Mouse (Mus musculus) Patski (cell line): ENCODE results near the gene Dcaf15. TPM values are rescaled to one million over a fixed set of nuclear protein-coding genes. Genes with fewer than 3 reads are reported as not detected.

Experiments used
- ATAC-seq: fragments of 100-300 bp; one replicate; pipeline ENCODE4 v1.8.0; 2021
- CTCF ChIA-PET: fragments of 350-600 bp; sonication (Branson Sonifier 250); formaldehyde crosslinking; loops from one replicate; lab custom pipeline; 2022; ENCODE audit warnings: inconsistent platforms; lab: Charles Lee
- POLR2A ChIA-PET: fragments of 350-600 bp; sonication (Branson Sonifier 250); formaldehyde crosslinking; loops from one replicate; lab custom pipeline; 2022; ENCODE audit warnings: antibody characterized with exemption, inconsistent platforms; lab: Charles Lee
- DNase-seq: peaks from one replicate; pipeline ENCODE4 v3.0.0-alpha.2; 2011; ENCODE audit warnings: low read depth, low spot score
- H3K27me3 ChIP-seq: fragments of 371-371 bp; one replicate; pipeline ENCODE4 v1.5.1; 2021
- CTCF ChIP-seq: fragments of 100-300 bp; IDR thresholded peaks from one replicate; pipeline ENCODE4 v1.5.1; 2021
- in situ Hi-C: fragments of 300-500 bp; cut with MboI; formaldehyde crosslinking; loops from 3 replicates; pipeline ENCODE4 v1.11.1; 2018; ENCODE audit warnings: low pct_unique_long_range_greater_than_20kb, mixed read lengths
- polyA plus RNA-seq: library from polyadenylated mRNA; unstranded; gene quantifications from one replicate; pipeline ENCODE4 v1.2.3, GENCODE M21; 2021

The Dcaf15 gene
- polyA plus RNA-seq, 1 experiment from 2014 or later = 30.1 TPM

- ATAC-seq (no peak), DNase-seq (no peak)
- no peak for TF ChIP-seq CTCF
- CTCF ChIA-PET = interaction anchor here (1.3 kb wide), 1 partner anchor 92 kb away, joined by 4 read pairs; no protein-coding TSS in a partner anchor
- POLR2A ChIA-PET = interaction anchor here (0.6 to 1.2 kb wide), 4 partner anchors 8 to 43 kb away, joined by 3 to 6 read pairs (median 4); no protein-coding TSS in a partner anchor
- in situ Hi-C loops = no loop called here
- H3K27me3 ChIP-seq = no peaks in the 10 kb centered on the region
Measured at GRCm38 (mm10) chr8:84130806-84131205, 26.2 kb upstream of the Dcaf15 start.

- in situ Hi-C loops = no loop called here
Measured at GRCm38 (mm10) chr8:84128277-84128676, 23.7 kb upstream of the Dcaf15 start.

DNA sequence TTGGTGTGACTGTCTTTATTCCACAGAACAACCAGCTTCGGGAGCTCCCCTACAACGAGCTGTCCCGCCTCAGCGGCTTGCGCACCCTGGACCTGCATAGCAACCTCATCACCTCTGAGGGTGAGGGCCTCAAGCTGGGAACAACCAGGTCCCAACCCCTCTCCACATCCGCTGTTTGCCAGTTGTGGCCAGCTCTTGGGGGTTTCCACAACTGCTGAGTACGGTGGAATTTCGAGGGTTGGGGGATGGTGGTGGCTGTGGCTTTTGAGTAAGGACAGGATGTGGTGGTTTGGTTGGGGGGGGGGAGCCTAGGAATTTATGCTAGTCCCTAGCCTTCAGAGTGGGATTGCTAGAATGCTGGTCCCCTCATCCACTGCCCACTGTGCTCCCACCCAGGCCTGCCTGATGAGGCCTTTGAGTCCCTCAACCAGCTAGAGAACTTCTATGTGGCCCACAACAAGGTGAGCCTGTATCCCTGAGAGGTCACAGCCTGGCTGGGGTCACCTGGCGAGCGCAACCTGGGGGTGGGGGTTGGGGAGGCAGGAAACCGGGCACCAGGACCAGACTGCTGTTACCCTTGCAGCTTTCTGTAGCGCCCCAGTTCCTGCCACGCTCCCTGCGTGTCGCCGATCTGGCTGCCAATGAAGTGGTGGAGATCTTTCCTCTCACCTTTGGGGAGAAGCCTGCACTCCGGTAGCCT is 22.8 kb upstream of the Dcaf15 start:
- ATAC-seq (no peak), DNase-seq (no peak)
- TF ChIP-seq CTCF = no peak
- no peaks in the 10 kb centered on the region for H3K27me3 ChIP-seq
- in situ Hi-C loops = no loop called here
- ChIA-PET POLR2A (interaction anchor here (1.4 kb wide), 1 partner anchor 13 kb away, joined by 3 read pairs; no protein-coding TSS in a partner anchor), CTCF (interaction anchor here (1.4 to 2.8 kb wide), 3 partner anchors 8 to 17 kb away, joined by 3 to 11 read pairs (median 5); no protein-coding TSS in a partner anchor)

More at GRCm38 (mm10) chr8:84128277-84128676, 23.7 kb upstream of the Dcaf15 start:
- DNase-seq = no peak
- ChIA-PET CTCF (interaction anchor here (1.0 kb wide), 1 partner anchor 46 kb away, joined by 3 read pairs; no protein-coding TSS in a partner anchor), POLR2A (interaction anchor here (0.6 kb wide), 1 partner anchor 56 kb away, joined by 3 read pairs; no protein-coding TSS in a partner anchor)
- TF ChIP-seq CTCF = no peak
- H3K27me3 ChIP-seq = no peaks in the 10 kb centered on the region
- no peak for ATAC-seq

GRCm38 (mm10) chr8:84126742-84127141 is 22.2 kb upstream of the Dcaf15 start:
- no peak for ATAC-seq
- TF ChIP-seq CTCF = no peak
- in situ Hi-C loops = no loop called here
- CTCF ChIA-PET = interaction anchor here (1.4 to 2.8 kb wide), 3 partner anchors 9 to 18 kb away, joined by 3 to 11 read pairs (median 5); no protein-coding TSS in a partner anchor
- DNase-seq = no peak
- POLR2A ChIA-PET = interaction anchor here (1.2 to 1.4 kb wide), 2 partner anchors 12 to 14 kb away, joined by 3 read pairs; no protein-coding TSS in a partner anchor
- no peaks in the 10 kb centered on the region for H3K27me3 ChIP-seq

GRCm38 (mm10) chr8:84125656-84126055 is 21.1 kb upstream of the Dcaf15 start, which contains the start of gene Podnl1:
Podnl1 (plus strand) TSS chr8:84125989.
- no peak for TF ChIP-seq CTCF
- DNase-seq (peak; percentile 68), ATAC-seq (peak; percentile 89)
- POLR2A ChIA-PET = interaction anchor here (0.5 to 1.4 kb wide), 5 partner anchors 10 to 121 kb away, joined by 3 read pairs; no protein-coding TSS in a partner anchor
- CTCF ChIA-PET = interaction anchor here (2.8 kb wide), 1 partner anchor 10 kb away, joined by 11 read pairs; no protein-coding TSS in a partner anchor
- no peaks in the 10 kb centered on the region for H3K27me3 ChIP-seq
- in situ Hi-C loops = no loop called here

DNA sequence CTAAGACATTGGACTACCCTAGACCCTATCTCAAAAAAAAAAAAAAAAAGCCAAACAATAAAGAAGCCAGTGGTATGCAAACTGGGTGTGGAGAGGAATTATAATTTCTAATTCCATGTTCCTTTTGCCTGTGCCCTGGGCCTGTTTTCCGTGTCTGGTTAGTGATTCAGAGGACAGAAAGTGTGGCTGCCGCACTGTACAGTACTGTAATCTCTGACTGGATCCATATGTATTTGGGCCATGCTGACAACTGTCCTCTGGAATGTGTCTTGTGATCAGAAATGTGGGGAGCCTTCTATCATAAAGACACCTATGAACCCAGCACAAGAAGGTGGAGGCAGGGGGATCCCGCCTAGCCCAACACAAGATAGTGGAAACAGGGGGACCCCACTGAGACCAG is 17.6 kb upstream of the Dcaf15 start:
- DNase-seq = no peak

DNA sequence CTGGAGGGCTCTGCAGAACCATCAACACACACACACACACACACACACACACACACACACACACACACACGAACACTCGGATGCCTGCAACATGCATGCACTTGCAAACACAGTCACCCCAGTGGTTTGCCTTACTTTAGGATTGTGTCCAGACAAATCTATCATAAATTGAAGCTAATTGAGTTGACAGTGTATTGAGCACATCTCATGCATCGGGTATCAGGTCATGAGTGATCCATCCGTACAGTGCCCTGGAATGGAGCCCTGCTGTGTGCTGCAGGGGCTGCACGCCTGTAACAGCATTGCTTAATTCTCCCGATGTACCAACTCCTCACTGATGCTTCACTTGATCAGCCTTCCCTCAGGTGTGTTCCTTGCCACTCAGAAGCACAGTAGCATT is 11.1 kb upstream of the Dcaf15 start:
- DNase-seq = no peak
- ChIA-PET POLR2A (no interaction called here), CTCF (interaction anchor here (0.8 kb wide), 2 partner anchors 9 to 27 kb away, joined by 3 read pairs; no protein-coding TSS in a partner anchor)
- in situ Hi-C loops = no loop called here
- H3K27me3 ChIP-seq = peaks cover 7% of the 10 kb centered on the region
- no peak for ATAC-seq
- TF ChIP-seq CTCF = no peak

More for the DNA sequence above, 17.6 kb upstream of the Dcaf15 start:
- ChIA-PET POLR2A (interaction anchor here (1.0 kb wide), 1 partner anchor 9 kb away, joined by 3 read pairs; no protein-coding TSS in a partner anchor), CTCF (no interaction called here)
- no peak for TF ChIP-seq CTCF
- H3K27me3 ChIP-seq = peaks cover 7% of the 10 kb centered on the region
- no peak for ATAC-seq
- in situ Hi-C loops = no loop called here

DNA sequence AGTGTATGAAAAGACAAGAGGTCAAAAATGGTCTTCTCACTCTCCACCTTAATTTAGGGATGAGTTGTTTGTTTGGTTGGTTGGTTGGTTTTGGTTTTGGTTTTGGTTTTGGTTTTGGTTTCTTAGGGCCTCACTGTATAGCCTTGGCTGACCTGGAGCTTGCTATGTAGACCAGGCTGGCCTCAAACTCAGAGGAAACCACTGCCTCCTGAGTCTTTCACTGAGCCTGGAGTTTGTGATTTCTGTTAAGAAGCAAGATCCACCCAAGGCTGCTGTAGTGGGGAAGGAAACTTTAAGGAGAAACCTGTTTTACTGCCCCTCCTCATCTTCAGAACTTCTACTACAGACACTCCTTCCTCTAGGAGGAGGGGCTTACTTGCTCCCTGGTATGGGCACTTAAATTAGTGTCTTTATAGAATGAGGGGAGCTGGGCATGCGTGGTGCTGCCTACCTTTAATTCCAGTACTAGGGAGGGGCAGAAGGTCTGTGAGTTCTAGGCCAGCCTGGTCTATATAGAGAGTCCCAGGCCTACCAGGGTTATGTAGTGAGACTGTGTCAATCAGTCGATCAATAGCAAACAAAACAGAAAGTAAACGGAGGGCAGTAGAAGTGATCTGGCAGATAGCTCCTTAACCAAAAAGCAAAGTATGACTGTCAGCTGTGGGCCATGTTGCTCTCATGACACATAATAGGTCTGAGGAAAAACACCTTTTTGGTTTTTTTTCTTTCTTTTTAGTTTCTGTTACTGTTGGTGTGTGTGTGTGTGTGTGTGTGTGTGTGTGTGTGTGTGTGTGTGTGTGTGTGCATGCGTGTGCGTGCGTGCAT is 1.9 kb upstream of the Dcaf15 start:
- ATAC-seq (no peak), DNase-seq (no peak)
- H3K27me3 ChIP-seq = no peaks in the 10 kb centered on the region
- in situ Hi-C loops = no loop called here
- ChIA-PET CTCF (interaction anchor here (1.4 kb wide), 2 partner anchors 9 to 28 kb away, joined by 3 read pairs; no protein-coding TSS in a partner anchor), POLR2A (interaction anchor here (0.6 to 0.9 kb wide), 2 partner anchors 10 to 39 kb away, joined by 3 read pairs; no protein-coding TSS in a partner anchor)
- no peak for TF ChIP-seq CTCF

GRCm38 (mm10) chr8:84105676-84106075 is 1.1 kb upstream of the Dcaf15 start:
- TF ChIP-seq CTCF = no peak
- ATAC-seq (no peak), DNase-seq (no peak)
- in situ Hi-C loops = no loop called here
- CTCF ChIA-PET = no interaction called here
- POLR2A ChIA-PET = no interaction called here
- H3K27me3 ChIP-seq = no peaks in the 10 kb centered on the region

- CTCF ChIA-PET = interaction anchor here (1.1 kb wide), 1 partner anchor 64 kb away, joined by 3 read pairs; no protein-coding TSS in a partner anchor
Measured at GRCm38 (mm10) chr8:84104221-84104620, 347 bp downstream of the Dcaf15 start.

More at GRCm38 (mm10) chr8:84104221-84104620, 347 bp downstream of the Dcaf15 start:
- no peaks in the 10 kb centered on the region for H3K27me3 ChIP-seq
- POLR2A ChIA-PET = interaction anchor here (1.7 kb wide), 1 partner anchor 35 kb away, joined by 4 read pairs; no protein-coding TSS in a partner anchor
- TF ChIP-seq CTCF = no peak
- in situ Hi-C loops = no loop called here
- DNase-seq = no peak
- peak; percentile 29 for ATAC-seq
